Mouse (Mus musculus): ENCODE measurements around the gene Zdhhc6. TPM values are rescaled to one million over a fixed set of nuclear protein-coding genes. Genes with fewer than 3 reads are reported as not detected.

The Zdhhc6 gene
- polyA plus RNA-seq (2012; rRNA removed) = 21.0 and 27.6 TPM in 2 replicates

DNA sequence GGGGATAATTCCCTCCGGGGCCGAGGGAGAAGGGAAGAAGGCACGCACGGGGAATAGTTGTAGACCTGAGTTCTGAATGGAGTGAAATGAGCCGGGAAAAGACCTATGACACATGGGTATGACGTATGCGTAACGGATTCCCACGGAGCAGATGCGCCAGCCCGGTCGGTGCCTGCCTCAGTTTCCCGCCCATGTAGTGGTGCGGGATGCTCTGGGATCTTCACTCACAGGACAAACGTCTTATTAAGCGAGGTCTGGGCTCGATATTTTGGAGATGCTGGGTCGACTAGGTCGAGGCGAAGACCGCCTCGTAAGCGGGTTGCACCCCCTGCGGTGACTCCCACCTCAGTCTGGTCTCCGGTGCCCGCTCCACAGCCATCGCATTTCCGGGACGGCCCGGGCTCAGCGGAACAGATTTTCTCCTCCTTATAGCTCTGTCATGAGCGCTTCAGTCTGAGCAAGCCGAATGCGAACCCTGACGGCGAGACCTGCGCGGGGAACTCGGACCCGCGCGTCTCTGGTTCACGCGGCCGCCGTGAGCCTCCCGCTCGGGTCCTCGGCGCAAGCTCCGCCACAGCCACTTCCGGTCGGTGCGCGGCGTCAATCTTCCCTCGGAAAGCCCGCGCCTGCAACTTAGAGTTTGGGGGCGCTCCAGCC, at the start of gene Zdhhc6:
Zdhhc6 (minus strand) TSS at position 581 of the 657 bp plus-strand sequence.
- no peak for DNase-seq (ENCODE audit: low read depth)
- no peak for TF ChIP-seq CTCF (IDR thresholded peaks at IDR 0.05; ENCODE audit: borderline replicate concordance, extremely low read depth, insufficient read depth, insufficient read length)
- peak; percentile 94 for TF ChIP-seq POLR2A (IDR thresholded peaks at IDR 0.05; ENCODE audit: borderline replicate concordance, extremely low read depth, insufficient read depth, insufficient read length, poor library complexity, severe bottlenecking)

DNA sequence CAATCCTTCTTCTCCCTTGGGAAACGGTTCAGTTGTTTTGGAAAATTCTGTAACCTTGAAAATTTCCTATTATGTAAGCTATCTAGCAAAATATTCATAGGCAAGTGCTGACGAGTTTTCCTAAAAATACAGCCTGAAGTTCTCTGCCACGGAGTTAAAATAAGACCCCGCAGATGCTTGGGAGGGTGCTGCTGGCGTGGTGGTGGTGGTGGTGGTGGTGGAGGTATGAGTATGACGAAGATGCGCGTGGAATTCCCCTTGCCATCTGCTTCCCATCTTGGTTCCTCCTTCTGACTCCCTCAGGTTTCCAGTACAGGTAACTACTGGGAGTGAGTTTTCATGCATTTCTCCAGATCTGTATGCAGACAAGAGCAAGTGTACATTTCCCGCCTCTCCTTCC, 46.8 kb upstream of the Zdhhc6 start:
- no peak for TF ChIP-seq POLR2A (IDR thresholded peaks at IDR 0.05; ENCODE audit: borderline replicate concordance, extremely low read depth, insufficient read depth, insufficient read length, poor library complexity, severe bottlenecking)
- TF ChIP-seq CTCF (IDR thresholded peaks at IDR 0.05; ENCODE audit: borderline replicate concordance, extremely low read depth, insufficient read depth, insufficient read length) = no peak
- no peak for DNase-seq (ENCODE audit: low read depth)

GRCm38 (mm10) chr19:55350673-55351378, 35.0 kb upstream of the Zdhhc6 start:
- DNase-seq (ENCODE audit: low read depth) = peak; percentile 77
- TF ChIP-seq CTCF (IDR thresholded peaks at IDR 0.05; ENCODE audit: borderline replicate concordance, extremely low read depth, insufficient read depth, insufficient read length) = no peak
- TF ChIP-seq POLR2A (IDR thresholded peaks at IDR 0.05; ENCODE audit: borderline replicate concordance, extremely low read depth, insufficient read depth, insufficient read length, poor library complexity, severe bottlenecking) = no peak

DNA sequence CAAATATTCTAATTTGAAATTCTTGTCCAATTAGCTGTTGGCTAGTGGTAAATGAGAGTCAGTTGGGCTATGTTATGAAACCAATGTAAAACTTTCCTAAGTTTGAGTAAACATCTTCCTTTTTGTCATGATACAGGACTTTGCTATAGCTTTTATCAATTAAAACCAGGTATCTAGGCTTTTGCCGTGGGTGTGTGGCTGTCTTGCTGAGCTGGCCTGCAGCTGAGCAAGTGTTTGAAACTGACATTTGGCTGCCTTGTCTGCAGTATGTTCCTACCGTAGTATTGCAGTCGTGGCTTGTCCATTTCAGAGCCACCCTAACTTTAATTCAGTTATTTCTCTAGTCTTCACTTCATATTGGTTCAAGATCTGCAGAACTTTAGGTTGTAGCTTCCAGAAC, 32.4 kb upstream of the Zdhhc6 start:
- TF ChIP-seq CTCF (IDR thresholded peaks at IDR 0.05; ENCODE audit: borderline replicate concordance, extremely low read depth, insufficient read depth, insufficient read length) (no peak), POLR2A (IDR thresholded peaks at IDR 0.05; ENCODE audit: borderline replicate concordance, extremely low read depth, insufficient read depth, insufficient read length, poor library complexity, severe bottlenecking) (no peak)
- no peak for DNase-seq (ENCODE audit: low read depth)

DNA sequence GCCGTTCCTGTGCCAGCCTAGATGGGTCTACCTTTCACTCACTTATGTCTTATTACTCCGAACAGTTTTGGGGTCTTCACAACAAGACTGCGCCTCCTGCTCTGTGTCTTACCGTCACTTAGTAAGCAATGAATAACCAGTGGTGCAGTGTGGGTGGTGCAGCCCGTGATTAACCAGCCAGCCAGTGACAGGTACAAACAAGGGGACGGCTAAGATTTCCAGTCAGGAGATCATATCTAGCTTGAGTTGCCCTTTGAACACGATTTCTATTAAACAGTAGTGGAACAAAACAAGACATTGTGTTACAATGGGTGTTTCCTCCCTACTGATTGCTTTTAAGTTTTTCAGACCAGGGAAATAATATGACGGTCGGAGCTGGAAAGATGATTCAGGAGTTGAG, 27.4 kb upstream of the Zdhhc6 start:
- no peak for DNase-seq (ENCODE audit: low read depth)
- TF ChIP-seq POLR2A (IDR thresholded peaks at IDR 0.05; ENCODE audit: borderline replicate concordance, extremely low read depth, insufficient read depth, insufficient read length, poor library complexity, severe bottlenecking) = no peak
- no peak for TF ChIP-seq CTCF (IDR thresholded peaks at IDR 0.05; ENCODE audit: borderline replicate concordance, extremely low read depth, insufficient read depth, insufficient read length)

- DNase-seq (ENCODE audit: low read depth) = no peak
- no peak for TF ChIP-seq CTCF (IDR thresholded peaks at IDR 0.05; ENCODE audit: borderline replicate concordance, extremely low read depth, insufficient read depth, insufficient read length)
- no peak for TF ChIP-seq POLR2A (IDR thresholded peaks at IDR 0.05; ENCODE audit: borderline replicate concordance, extremely low read depth, insufficient read depth, insufficient read length, poor library complexity, severe bottlenecking)
Observed at GRCm38 (mm10) chr19:55342423-55342822, 26.6 kb upstream of the Zdhhc6 start.

DNA sequence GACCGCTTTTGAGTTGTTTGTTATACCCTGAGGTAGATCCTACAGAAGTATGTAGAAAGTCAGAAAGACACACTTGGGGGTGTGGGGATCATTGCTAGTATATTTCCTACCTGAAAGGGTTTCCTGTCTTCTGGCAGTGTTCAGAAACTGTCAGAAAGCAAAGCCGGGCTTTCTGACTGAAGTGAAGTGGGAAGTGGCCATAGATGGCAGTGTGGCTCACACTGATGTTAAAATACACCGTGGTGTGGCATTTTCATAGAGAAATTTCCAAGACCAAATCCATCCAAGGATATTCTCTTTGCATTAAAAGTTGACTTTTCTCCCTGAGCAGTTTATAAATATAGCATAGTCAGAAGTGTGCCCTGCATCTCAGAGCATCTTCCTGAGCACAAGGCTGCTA, 25.5 kb upstream of the Zdhhc6 start:
- DNase-seq (ENCODE audit: low read depth) = peak; percentile 49
- TF ChIP-seq CTCF (IDR thresholded peaks at IDR 0.05; ENCODE audit: borderline replicate concordance, extremely low read depth, insufficient read depth, insufficient read length) (peak; percentile 21; the same call in 1 of the 2 replicates), POLR2A (IDR thresholded peaks at IDR 0.05; ENCODE audit: borderline replicate concordance, extremely low read depth, insufficient read depth, insufficient read length, poor library complexity, severe bottlenecking) (no peak)

GRCm38 (mm10) chr19:55340521-55340920, 24.7 kb upstream of the Zdhhc6 start:
- no peak for DNase-seq (ENCODE audit: low read depth)
- TF ChIP-seq POLR2A (IDR thresholded peaks at IDR 0.05; ENCODE audit: borderline replicate concordance, extremely low read depth, insufficient read depth, insufficient read length, poor library complexity, severe bottlenecking) = no peak
- TF ChIP-seq CTCF (IDR thresholded peaks at IDR 0.05; ENCODE audit: borderline replicate concordance, extremely low read depth, insufficient read depth, insufficient read length) = no peak

DNA sequence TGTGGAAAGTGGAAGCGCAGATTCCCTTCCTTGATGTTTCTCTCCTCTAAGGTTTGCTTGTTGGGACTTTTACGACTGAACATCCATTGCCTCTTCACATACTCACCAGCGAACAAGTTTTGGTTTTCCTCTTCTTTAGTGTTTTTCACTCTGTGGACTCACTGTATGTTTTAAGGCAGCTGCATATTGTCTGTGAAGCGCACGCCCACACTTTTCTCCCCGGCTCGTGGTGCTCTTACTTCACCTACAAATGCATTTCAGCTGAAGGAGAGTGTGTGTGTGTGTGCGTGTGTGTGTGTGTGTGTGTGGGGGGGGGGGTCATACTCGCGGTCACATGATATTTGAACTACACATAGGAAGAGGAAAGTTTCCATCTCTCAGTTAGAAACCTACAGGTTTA, 21.8 kb upstream of the Zdhhc6 start:
- TF ChIP-seq CTCF (IDR thresholded peaks at IDR 0.05; ENCODE audit: borderline replicate concordance, extremely low read depth, insufficient read depth, insufficient read length) (no peak), POLR2A (IDR thresholded peaks at IDR 0.05; ENCODE audit: borderline replicate concordance, extremely low read depth, insufficient read depth, insufficient read length, poor library complexity, severe bottlenecking) (no peak)
- DNase-seq (ENCODE audit: low read depth) = no peak

DNA sequence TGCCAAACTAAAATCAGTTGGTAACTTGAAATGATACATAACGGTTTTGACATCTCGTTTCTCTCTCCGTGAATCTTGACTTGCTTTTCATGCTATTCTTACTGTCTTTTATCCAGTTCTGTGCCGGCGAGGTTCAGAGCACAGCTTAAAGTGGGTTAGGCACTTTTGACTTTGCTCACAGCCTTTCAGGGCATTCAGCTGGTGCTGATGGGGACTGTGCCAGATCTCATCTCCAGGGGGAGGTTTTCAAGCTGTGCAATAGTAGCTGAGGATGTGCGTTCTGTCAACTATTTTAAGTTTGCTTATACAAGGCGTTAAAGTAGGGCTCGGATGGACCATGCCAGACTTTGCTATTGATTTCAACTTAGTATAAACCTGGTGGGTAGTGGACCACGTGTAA, 21.2 kb upstream of the Zdhhc6 start:
- peak; percentile 38 for DNase-seq (ENCODE audit: low read depth)

DNA sequence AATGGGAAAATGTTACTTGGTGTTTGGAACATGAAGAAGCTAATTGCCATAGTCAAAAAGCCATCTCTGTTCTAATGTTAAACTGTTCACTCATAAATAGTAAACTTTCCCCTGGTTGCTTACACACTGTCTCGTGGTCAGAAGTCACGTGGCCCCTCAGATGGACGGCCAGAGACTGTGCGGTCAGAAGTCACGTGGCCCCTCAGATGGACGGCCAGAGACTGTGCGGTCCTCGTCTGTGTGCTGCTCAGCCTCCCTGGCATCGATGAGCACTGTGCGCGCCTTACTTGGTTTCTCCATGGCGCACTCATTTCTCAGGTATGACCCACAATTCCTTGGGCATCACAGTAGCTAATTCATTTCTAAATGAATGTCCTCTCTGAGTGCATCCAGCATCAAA, 20.6 kb upstream of the Zdhhc6 start:
- DNase-seq (ENCODE audit: low read depth) = no peak
- no peak for TF ChIP-seq POLR2A (IDR thresholded peaks at IDR 0.05; ENCODE audit: borderline replicate concordance, extremely low read depth, insufficient read depth, insufficient read length, poor library complexity, severe bottlenecking)
- no peak for TF ChIP-seq CTCF (IDR thresholded peaks at IDR 0.05; ENCODE audit: borderline replicate concordance, extremely low read depth, insufficient read depth, insufficient read length)

More for the DNA sequence above, 21.2 kb upstream of the Zdhhc6 start:
- no peak for TF ChIP-seq CTCF (IDR thresholded peaks at IDR 0.05; ENCODE audit: borderline replicate concordance, extremely low read depth, insufficient read depth, insufficient read length)
- no peak for TF ChIP-seq POLR2A (IDR thresholded peaks at IDR 0.05; ENCODE audit: borderline replicate concordance, extremely low read depth, insufficient read depth, insufficient read length, poor library complexity, severe bottlenecking)

DNA sequence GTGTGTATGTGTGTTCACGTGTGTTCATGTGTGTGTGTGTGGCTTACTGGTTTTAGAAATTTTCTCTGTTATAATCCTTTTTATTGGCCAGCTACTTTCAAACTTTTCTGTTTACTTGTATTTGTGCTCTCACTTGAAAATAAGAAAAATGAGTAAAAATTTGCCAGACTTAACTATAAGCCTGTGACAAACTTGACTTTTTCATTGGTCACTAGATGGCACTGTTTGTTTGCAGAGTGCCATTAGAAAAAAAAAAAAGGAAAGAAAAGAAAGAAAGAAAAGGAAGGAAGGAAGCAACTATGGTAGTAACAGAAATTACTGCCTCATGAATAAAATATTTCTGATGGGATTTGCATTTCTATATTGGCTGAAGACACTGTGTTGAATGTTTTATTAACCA, 20.0 kb upstream of the Zdhhc6 start:
- DNase-seq (ENCODE audit: low read depth) = peak; percentile 79
- no peak for TF ChIP-seq CTCF (IDR thresholded peaks at IDR 0.05; ENCODE audit: borderline replicate concordance, extremely low read depth, insufficient read depth, insufficient read length)
- no peak for TF ChIP-seq POLR2A (IDR thresholded peaks at IDR 0.05; ENCODE audit: borderline replicate concordance, extremely low read depth, insufficient read depth, insufficient read length, poor library complexity, severe bottlenecking)
